Mouse (Mus musculus): ENCODE measurements at regions not wholly inside any gene's neighbourhood (a gene's known extent, or its start where the extent isn't known, plus 50 kb on each side); places are given as distances from the start of the nearest gene placed in this dataset.

DNA sequence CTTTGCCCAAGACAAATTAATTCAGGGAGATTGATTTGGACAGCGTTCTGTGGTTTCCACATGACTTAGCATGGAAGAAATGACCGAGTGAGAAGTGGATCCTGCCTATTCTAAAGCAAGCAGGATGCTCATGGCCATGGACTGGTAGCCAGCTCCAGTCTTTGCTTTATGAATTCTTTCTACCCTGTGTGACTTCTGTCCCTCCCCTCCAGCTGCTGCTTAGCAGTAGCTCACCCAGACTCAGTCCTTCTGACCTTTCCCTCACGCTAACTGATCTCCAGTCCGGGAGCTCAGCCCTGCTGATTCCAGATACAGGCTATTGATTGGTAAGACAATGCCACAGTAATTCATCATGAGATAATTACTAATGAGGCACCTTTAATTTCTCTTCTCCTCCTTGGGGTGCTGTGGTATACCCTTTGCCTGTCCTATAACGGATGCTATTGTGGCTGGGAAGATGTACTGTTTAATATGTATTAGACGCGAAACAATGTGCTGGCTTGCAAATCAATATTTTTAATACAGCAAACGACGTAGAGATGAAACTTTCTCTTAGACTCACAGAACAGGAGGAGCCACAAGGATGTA is 86.8 kb upstream of the Rxfp2 start:
- TF ChIP-seq MAX (IDR thresholded peaks at IDR 0.05) = no peak
- no peak for TF ChIP-seq CTCF (IDR thresholded peaks at IDR 0.05; ENCODE audit: control insufficient read depth, insufficient read depth, insufficient read length)
- TF ChIP-seq CEBPB (IDR thresholded peaks at IDR 0.05; ENCODE audit: low read depth) = no peak
- TF ChIP-seq USF1 (IDR thresholded peaks at IDR 0.05; ENCODE audit: low read depth) = no peak
- TF ChIP-seq MYOD1 (IDR thresholded peaks at IDR 0.05; ENCODE audit: control insufficient read depth, insufficient read length, low read depth) = no peak
- no peak for TF ChIP-seq MYOG (IDR thresholded peaks at IDR 0.05; ENCODE audit: control insufficient read depth, extremely low read depth, insufficient read length)
- TF ChIP-seq FOSL1 (IDR thresholded peaks at IDR 0.05; ENCODE audit: insufficient read depth, low read length, poor library complexity, severe bottlenecking) = no peak
